9 mouse cellular contexts compared by ENCODE assay signal in genomic region chrX:133657308-133658302, GRCm38 (mm10). TPM values are rescaled to one million over a fixed set of nuclear protein-coding genes. Genes with fewer than 3 reads are reported as not detected.
DNase-seq lines count a peak whose midpoint lies in the region; ATAC-seq and TF ChIP-seq lines count a peak whose summit lies in the region.
"Had no signal": no experiment of that assay in that cellular context is flagged by ENCODE, and none has a peak within 500 bp of the region (broad histone marks: within the 10 kb centered on the region; RNA-seq: fewer than 3 reads in every experiment).

No protein-coding gene starts in this region.

- intact Hi-C loops in left cerebral cortex, postnatal 25 days (cut with DNase I): no loop called here
- intact Hi-C loops in left cerebral cortex, postnatal 10 days (cut with DNase I): no loop called here

- DNase-seq in cerebellum, adult 9-10 months: peak; percentile 3
- DNase-seq in cerebellum, adult 18-20 months: no peak
- DNase-seq in left cerebral cortex, postnatal 25 days (ENCODE audit: low spot score in 2 of 2): peak; percentile 26 to 60
- no peak for DNase-seq in left cerebral cortex, postnatal 10 days (ENCODE audit: extremely low spot score in 1 of 2, low spot score in 2 of 2)
- DNase-seq in spleen, postnatal 14 days (ENCODE audit: low spot score in 2 of 2): no peak
- DNase-seq in frontal cortex, postnatal 25 days (ENCODE audit: low spot score in 2 of 2): no peak

- H3K9ac ChIP-seq in neural tube, embryonic 12.5 days: no peak overlapping the region

- no peak for ATAC-seq in neural tube, embryonic 12.5 days (ENCODE audit: low FRiP score, low read depth)

- H3K27me3 ChIP-seq in neural tube, embryonic 12.5 days (replicated peaks): no peaks in the 10 kb centered on the region

- TF ChIP-seq POLR2A in embryonic fibroblast, embryonic 13.5 days (IDR thresholded peaks at IDR 0.05; ENCODE audit: low read depth, low read length): no peak

- WGBS in neural tube, embryonic 12.5 days: 28% methylated on average over 8 of the region's 9 CpGs

- H3K36me3 ChIP-seq in neural tube, embryonic 12.5 days: no peaks in the 10 kb centered on the region

- peak overlapping the region; percentile 70 for H3K27ac ChIP-seq in embryonic fibroblast, embryonic 13.5 days (ENCODE audit: insufficient read depth, low read length)
- H3K27ac ChIP-seq in neural tube, embryonic 12.5 days: no peak overlapping the region

- no peak for TF ChIP-seq CTCF in embryonic fibroblast, embryonic 13.5 days (IDR thresholded peaks at IDR 0.05; ENCODE audit: borderline replicate concordance, insufficient read depth, low read length)

- peaks cover 15% of the 10 kb centered on the region; the same call in 1 of the 2 replicates for H3K4me1 ChIP-seq in embryonic fibroblast, embryonic 13.5 days (ENCODE audit: control insufficient read depth, insufficient read depth, low read length)
- H3K4me1 ChIP-seq in neural tube, embryonic 12.5 days: no peaks in the 10 kb centered on the region

- no peak overlapping the region for H3K4me3 ChIP-seq in embryonic fibroblast, embryonic 13.5 days (ENCODE audit: insufficient read depth, low read length)
- no peak overlapping the region for H3K4me3 ChIP-seq in neural tube, embryonic 12.5 days

- no peaks in the 10 kb centered on the region for H3K9me3 ChIP-seq in neural tube, embryonic 12.5 days

- 0 out of 2 replicates have a peak overlapping the region, but pooled peaks have one; percentile 30 for H3K4me2 ChIP-seq in neural tube, embryonic 12.5 days (replicated peaks)

RNA-seq across cellular contexts. Expression of gene Pcdh19, which starts 31.2 kb away (rescaled TPM):
- 10 to 100 TPM; 38.8 to 45.7 TPM for total RNA-seq in left cerebral cortex, postnatal 25 days (2021)
- 10 to 100 TPM; 79.9 to 82.9 TPM for total RNA-seq in left cerebral cortex, postnatal 10 days (2021)
- polyA plus RNA-seq in embryonic fibroblast, embryonic 13.5 days (2011; ENCODE audit: insufficient read length, low read depth, missing spikeins): 83.9 and 84.5 TPM in 2 replicates
- polyA plus RNA-seq in neural tube, embryonic 12.5 days (2016; fragmentation: Nextera tagmentation; extraction: Ambion mirVana): 6.6 TPM in 2 replicates
- total RNA-seq: hematopoietic stem cell, adult 5-6 weeks had no signal

Comparison
In these comparisons a context has a peak if more than half of its experiments do, and no peak if none do; other contexts are left out.
1. DNase-seq: peak in cerebellum, adult 9-10 months (single experiment) and left cerebral cortex, postnatal 25 days (2 of 2); none in cerebellum, adult 18-20 months (0 of 2), left cerebral cortex, postnatal 10 days (0 of 2), spleen, postnatal 14 days (0 of 2) and frontal cortex, postnatal 25 days (0 of 2).